Mouse (Mus musculus) right cerebral cortex, postnatal 25 days (tissue): ENCODE results near the gene Zfp827.

Experiments used
- DNase-seq: peaks from one replicate; pipeline ENCODE4 v3.0.0; 2022

Zfp827 gene

DNA sequence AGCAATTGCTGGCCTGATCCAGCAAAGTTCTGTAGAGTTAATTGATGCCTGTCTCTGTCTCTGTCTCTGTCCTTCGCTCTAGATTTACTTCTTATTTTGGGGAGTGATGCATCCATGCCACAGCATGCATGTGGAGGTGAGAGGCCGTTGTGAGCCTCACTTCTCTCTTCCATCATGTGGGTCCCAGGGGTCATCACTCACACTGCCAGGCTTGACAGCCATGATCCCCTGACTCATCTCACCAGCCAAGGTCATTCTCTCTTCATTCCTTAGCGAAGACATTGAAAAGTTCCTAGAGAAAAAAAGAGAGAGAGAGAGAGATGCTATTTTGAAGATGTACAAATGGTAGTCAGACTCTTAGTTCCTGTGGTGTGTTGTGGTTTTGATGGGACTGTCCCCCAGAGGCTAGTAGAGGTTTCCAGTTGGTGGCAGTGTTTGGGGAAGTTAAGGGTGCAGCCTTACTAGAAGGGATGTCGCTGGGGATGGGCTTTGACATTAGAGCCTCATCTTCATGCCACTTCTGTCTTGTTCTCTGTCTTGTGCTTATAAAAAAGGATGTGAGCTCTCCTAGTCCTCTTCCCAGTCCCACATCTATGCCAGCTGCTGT, 133.0 kb downstream of the Zfp827 start:
- no peak for DNase-seq

- no peak for DNase-seq
Observed at GRCm38 (mm10) chr8:79162533-79163308, 134.5 kb downstream of the Zfp827 start.

- no peak for DNase-seq
Observed at GRCm38 (mm10) chr8:79164336-79164735, 136.1 kb downstream of the Zfp827 start.

DNA sequence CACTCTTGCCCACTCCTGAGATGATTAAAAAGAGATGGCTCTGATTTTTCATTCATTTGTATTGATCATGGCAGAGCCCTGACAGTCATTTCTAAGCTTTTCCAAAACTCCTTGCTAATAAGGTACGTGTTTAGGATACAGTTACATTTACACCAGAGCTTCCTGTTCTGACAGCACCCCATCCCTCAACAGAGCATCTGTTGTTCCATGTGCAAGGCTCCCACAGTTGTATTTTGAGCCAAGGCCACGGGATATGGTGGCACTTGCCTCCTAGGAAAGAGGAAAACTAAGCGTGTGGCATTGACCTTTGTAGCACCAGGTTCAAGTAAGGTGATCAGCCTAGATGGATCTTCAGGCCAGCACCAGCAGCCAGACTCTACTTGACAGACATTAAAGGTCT, 137.0 kb downstream of the Zfp827 start:
- no peak for DNase-seq

DNA sequence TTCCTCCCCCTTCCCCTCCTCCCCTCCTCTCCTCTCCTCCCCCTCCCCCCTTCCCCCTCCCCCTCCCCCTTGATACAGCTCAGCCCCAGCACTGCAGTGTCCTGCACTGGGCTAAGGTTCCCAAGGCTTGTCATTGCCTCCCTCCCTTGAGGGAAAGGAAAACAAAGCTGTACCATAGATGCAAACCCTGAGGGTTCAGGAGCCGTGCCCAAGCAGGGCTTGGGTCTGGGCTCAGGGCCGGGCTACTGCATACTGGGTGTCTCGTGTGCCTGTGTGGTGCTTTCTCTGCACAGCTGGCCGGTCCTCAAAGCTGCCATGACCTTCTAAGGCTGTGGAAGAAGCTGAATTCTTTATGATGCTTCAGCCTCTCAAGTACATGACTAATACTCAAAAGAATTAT, 145.4 kb downstream of the Zfp827 start:
- no peak for DNase-seq

DNA sequence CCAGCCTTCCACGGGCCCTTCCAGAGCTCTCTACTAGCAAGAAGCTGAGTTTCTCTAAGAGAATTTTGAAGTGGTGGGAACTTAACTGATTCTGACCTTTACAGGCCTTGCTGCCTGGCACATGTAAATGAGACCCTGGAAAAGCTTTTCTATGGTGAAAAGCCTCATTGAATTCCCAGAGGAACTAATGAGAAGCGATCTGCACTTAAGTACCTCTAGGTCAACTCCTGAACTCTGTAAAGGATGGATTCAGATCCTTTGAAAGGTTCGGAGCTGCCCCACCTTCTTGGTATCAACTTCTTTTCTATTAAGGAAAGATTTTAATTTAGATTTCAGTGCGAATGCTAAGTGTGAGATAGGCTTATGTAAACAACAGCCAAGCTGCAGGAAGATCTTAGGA, 147.8 kb downstream of the Zfp827 start:
- DNase-seq = no peak

DNA sequence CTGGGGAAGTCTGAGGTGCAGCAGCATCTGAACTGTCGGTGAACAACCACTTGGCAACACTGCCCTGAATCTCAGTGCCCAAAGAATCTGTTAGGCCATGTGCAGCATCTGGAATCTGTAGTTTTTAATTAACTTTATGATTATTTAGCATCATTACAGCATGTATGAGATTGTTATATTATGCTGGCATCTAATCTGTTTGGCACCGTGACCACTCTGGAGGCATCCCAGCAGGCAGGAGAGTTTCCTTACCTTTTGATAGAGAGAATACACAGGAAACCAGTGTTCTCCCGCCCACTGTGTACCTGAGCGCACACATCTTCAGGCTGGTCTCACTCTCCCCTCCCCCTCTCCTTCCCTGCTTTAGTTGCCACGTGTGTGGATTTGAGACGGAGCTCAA, 151.4 kb downstream of the Zfp827 start:
- DNase-seq = no peak

GRCm38 (mm10) chr8:79185488-79185887, 157.3 kb downstream of the Zfp827 start:
- no peak for DNase-seq

DNA sequence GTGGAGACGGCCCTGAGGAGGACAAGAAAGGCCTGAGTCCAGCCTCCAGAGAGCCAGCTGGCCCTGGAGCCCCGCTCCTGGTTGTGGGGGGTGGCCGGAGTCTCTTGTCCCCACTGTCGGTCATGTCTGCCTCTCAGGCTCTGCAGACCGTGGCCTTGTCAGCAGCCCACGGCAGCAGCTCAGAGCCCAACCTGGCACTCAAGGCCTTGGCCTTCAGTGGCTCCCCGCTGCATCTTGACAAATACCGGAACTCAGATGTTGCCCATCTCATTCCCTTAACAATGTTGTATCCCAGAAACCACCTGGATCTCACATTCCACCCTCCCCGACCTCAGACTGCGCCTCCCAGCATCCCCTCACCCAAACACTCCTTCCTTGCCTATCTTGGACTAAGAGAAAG, 161.8 kb downstream of the Zfp827 start:
- DNase-seq = no peak

GRCm38 (mm10) chr8:79196481-79196880, 168.2 kb downstream of the Zfp827 start:
- DNase-seq = no peak

DNA sequence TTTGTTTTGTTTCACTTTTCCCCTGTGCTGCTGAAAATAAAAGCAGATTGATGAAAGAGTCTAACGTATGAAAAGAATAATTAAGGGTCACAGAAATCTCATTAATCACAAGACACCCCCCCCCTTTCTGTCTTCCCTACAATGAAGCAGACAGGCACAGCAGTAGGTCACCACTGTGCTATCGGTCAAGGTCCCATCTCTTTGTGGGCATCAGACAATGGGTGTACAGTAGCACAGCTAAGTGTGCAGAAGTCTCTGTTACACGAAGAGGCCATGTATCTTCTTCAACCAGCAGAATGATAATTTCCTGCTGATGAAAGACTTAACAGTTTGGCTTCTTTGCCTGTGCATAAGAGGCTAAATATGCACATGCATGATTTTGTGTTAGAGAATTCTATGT, 170.4 kb downstream of the Zfp827 start:
- no peak for DNase-seq

DNA sequence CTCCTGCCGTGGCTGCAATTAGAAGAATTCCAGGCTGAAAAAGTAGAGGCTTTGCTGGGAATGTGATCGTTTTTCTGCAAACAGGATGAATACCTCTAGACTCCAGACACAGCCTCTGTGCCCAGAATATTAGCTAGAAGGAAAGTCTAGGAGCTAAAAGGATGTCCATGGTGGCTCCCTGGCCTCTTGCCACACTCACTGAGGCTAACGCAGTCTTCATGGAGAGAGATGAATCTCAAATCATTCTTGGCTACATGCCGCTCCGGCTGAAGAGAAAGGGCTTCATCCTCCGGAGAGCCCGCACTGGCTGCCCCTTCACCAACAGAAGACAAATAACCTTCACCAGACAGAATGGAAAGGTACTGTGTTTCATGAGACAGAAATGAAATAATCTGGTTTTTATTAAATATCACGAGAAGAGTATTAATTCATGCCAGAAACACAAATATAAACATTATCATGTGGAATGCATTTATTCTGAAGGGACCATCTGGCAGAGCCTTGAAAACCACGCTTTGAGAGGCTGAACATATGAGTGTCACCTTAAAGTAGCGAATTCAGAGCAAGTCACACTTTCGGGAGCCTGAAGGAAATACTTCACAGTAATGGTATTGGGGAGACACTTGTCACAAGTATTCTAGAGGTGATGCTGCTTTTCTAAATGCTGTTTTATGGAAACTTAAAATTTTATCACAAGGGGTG, 173.4 kb downstream of the Zfp827 start:
- DNase-seq = no peak

DNA sequence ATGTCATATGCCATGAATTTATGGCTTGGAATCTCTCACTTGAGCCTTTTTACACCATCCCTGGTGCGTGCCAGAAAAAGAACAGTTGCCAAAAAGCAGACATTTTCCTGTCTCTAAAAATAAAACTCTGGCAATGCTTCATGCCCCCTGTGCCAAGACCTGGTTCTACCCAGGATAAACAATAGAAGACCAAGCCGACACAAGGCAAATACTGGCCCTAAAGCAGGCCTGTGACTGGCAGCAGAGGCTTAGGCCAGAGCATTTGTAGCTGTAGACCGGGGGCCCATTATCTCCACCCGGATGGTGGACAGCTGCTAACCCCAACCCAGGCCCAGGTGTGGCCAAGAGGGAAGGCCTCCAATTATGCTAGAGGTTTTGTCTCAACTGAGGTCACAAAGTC, 178.7 kb downstream of the Zfp827 start:
- no peak for DNase-seq

DNA sequence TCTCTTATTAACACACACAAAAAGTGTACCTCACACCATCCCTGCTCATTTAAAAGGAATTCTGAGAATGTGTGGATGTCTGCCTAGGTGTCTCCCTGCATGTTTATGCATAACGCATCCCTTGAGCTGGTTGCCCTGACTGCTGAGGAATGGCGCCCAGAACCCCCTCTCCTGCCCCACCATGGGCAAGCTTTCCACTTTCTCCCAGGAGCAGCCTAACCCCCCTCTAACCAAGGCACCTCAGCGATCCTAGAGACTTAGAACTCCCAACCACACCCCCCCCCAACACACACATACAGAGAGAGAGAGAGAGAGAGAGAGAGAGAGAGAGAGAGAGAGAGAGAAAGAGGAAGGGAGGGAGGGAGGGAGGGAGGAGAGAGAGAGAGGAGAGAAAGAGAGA, 179.9 kb downstream of the Zfp827 start:
- no peak for DNase-seq

DNA sequence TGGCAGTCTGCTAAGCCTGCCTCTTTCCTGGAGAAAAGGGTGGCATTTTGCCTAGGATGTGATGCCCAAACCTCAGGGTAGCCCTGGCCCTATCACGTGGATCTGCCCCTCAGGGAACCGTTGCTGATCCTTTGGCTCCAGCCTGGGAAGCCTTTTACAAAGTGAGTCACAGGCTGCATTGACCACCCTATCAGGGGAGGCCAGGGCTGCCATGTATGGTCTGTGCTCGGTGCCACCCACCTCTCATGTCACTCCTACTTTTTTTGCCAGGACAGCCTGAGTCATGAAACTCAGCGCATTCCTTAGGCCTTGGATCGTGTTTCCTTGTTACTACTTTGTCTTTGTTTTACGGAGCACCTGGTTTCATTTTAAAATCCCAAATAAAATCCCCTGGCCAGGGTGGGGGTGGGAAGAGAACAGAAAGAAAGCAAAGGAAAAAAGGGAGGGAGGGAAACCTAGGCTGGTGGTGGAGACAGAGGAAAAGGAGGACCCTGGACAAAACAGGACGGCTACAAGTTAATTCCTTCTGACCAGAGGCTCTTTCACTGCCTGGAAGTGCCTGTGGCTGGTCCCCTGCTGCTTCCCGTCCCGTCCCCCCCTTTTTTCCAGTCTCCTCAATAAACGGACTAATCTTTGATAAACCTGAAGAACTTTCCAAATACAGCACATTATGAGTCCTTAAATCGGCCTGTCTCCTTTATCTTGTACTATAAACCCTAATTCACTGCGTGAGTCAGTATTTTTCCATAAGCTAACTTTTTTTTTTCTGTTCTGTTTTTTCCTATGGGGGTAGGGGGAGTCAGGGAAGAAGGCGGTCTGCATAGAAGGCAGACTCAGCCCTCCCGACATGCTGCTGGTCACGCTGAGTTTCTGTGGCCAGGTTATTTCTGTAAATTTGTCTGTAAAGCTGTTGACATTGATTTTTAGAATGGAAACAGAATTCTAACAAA, 180.7 kb downstream of the Zfp827 start:
- no peak for DNase-seq

DNA sequence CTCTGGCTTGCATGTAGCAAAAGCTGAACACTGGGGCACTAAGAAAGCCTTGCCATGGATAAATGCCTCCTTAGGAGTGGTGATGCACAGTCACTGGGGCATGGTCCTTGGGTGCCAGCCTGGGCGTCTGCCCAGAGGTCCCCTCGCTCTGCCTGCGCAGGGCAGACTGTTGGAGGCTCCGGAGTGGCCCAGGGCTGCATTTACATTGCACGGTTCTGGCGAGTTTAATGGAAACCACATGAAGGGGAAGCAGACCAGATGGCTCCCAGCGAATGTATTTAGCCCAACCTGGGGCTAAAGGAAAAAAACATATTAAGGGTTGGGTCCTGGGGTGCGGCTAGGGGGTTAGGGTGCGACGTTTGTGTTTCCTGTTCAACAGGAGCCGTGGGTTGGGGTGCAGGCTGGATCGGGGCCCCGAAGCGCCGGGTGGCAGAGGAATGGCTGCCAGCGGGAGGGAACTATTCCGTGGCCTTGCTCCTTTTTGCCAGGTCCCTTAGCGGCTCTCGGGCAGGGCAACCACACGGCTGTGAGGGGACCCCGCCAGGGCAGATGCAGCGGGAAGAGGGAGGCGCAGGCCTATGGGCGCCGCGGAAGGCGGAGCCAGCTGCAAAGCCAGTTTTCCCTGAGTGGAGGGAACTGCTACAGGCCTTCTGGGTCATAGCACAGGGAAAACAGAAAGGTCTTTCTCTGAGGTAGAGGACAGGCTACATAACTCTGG, 181.6 kb downstream of the Zfp827 start:
- peak; percentile 20 for DNase-seq

GRCm38 (mm10) chr8:79211630-79212029, 183.4 kb downstream of the Zfp827 start:
- no peak for DNase-seq

DNA sequence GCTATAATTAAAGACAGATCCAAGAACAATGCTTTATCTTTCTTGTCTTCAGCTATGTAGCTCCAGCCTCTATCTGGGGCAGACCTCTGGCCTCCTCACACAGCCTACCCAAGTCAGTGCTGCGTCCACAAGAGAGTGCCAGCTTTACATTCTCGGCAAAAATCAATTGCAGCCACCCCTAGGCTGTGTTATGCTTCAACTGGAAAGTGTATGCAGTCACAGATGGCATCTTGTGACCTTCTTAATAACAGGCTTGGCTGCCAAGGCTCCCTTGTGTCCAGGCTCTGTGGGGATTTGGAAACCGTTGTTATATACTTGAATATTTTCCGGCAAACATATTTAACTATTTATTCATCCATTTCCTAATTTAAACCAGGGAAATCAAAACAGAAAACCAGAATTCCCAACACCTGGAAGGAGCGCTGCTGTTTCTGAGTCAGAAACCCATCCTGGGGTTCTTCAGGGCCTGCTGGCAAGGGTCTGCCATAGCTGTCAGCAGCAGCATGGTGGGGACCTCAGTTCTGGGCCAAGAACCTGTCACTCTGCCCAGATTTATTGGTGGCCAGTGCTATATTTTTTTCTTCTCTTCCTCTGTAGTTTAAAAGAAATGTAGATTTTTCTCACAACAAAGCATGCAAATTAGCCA, 194.0 kb downstream of the Zfp827 start:
- DNase-seq = no peak

GRCm38 (mm10) chr8:79222752-79223141, 194.5 kb downstream of the Zfp827 start:
- no peak for DNase-seq

DNA sequence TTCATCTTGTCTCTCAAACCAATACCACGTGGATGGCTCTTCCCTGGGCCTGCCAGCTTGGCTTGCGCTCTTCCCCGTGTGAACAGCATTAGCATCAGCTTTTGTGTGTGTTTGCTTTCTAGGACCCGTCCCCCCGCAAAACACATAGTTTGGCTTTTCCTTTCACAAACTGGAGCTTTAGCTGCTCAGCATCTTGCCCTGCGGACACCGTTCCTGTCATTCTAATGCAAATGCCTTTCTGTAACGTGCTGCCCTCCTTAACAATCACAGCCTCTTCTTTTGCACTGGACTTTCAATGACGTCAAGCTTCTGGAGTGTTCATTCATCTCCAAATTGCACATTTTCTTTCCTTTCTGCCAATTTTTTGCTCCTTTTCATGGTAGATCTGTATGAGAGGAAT, 196.1 kb downstream of the Zfp827 start:
- DNase-seq = no peak

- DNase-seq = no peak
Observed at GRCm38 (mm10) chr8:79225586-79225985, 197.3 kb downstream of the Zfp827 start.

- DNase-seq = no peak
Observed at GRCm38 (mm10) chr8:79226046-79226445, 197.8 kb downstream of the Zfp827 start.
